Mouse (Mus musculus): Measurements from ENCODE around the gene Morc2a. TPM values are rescaled to one million over a fixed set of nuclear protein-coding genes. Genes with fewer than 3 reads are reported as not detected.

The Morc2a gene
- polyA plus RNA-seq, 1 experiment, result 29.5 TPM

DNA sequence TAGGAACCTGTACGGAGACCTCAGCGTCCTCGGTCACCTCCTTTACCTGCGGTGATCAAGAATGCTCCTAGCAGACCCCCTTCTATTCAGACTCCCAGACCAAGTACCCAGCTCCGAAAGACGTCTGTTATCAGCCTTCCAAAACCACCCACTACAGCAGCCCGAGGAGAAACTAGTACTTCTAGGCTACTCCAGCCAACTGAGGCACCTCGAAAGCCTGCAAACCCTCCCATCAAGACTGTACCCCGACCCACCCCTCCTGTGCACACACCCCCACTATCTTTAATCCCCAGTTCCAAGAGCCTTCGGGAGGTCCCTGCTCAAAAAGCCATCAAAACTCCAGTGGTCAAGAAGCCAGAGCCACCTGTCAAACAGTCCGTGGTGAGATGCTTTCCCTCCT, 34.7 kb downstream of the Morc2a start:
- DNase-seq (ENCODE audit: extremely low spot score in 1 of 2, low spot score in 1 of 2), result no peak

DNA sequence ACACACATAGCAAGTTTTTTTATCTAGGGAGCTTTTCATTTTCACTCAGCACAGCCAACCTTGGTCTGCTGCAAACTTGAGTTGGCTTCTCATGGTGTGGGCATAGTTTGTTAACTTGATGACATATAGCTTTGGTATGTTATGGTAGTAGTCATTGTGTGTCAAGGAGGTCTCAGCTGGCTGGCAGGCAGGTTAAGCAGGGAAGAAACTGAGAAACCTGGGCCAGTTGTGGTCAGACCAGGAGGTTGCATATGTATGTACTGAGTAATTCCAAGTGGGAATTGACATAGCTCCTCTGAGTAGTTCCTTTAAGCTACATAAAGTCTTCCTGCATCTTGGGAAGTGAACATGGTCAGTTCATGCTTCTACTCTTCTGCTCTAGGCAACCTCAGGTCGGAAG, 35.2 kb downstream of the Morc2a start:
- DNase-seq (ENCODE audit: extremely low spot score in 1 of 2, low spot score in 1 of 2), result no peak

DNA sequence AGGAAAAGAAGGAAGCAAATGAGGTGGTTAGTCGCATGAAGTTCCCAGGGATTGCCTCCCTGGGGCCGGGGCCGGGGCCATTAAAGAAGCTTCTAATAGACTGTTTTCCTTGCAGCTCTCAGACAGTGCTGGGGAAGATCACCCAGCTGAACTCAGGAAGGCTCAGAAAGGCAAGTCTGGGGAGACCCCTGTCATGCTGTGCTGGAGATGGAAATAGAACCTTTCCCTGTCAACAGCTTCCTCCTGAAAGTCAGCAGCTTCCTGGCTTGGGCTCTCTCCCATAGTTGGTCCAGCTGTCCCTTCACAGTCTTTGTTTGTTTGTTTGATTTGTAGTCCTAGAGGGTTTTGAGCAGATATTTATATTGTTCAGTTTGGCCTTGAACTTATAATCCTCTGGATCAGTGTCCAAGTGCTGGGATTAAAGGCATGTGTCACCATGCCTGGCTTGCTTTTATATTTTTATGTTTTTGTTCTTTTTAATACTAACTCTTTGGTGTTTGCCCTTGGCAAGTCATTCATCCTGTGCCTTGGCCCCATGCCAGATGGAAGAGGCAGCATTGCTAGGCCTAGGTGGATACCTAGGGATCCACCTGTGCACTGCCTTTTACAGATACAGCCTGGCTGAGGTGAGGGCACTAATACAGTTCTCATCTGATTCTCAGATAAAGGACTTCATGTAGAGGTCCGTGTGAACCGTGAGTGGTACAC, 35.9 kb downstream of the Morc2a start:
- DNase-seq (ENCODE audit: extremely low spot score in 1 of 2, low spot score in 1 of 2), result no peak

DNA sequence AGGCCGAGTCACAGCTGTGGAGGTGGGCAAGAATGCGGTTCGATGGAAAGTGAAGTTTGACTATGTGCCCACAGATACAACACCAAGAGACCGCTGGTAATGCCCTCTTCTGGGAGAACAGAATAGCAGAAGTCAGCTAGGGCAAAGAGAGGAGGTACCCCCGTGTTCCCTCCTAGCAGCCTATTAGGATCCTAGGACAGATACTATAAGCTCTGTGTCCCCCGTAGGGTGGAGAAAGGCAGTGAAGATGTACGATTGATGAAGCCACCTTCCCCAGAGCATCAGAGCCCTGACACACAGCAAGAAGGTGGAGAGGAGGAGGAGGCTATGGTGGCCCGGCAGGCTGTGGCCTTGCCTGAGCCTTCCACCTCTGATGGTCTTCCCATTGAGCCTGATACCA, 36.4 kb downstream of the Morc2a start:
- no peak for DNase-seq (ENCODE audit: extremely low spot score in 1 of 2, low spot score in 1 of 2)

DNA sequence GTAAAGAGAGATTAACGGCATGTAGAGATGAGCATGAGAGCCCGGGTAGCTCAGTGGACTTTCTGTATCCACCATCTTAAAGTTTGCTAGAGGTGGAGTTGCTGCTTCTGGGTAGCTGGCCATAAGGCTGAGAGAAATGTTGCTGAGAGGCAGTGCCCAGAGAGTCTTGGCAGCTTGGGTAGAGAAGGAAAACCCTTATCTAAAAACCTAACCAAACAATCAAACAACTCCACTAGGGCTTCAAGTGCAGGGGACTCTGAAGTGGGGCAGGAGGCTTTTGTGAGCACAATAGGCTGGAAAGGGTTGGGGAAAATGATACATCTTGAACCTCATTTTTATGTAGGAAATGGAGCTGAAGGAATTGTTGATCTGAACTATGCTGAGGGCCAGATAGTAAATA, 37.3 kb downstream of the Morc2a start:
- DNase-seq (ENCODE audit: extremely low spot score in 1 of 2, low spot score in 1 of 2), result no peak

DNA sequence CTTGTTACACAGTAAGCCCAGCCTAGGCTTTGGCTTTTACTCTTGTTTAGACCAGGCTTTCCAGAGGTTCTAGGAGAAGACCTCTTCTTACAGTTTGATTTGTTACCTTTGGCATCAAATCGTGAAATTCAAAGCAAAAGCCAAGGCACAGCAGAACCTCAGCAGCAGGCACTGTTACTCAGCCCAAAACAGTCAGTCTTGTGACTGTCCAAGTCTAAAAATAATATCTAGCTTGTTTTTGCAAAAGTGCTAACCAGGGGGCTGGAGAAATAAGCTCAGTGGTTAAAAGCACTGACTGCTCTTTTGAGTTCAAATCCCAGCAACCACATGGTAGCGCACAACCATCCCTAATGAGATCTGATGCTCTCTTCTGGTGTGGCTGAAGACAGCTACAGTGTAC, 37.9 kb downstream of the Morc2a start:
- peak in 1 of 2 experiments; percentile 33 for DNase-seq (ENCODE audit: extremely low spot score in 1 of 2, low spot score in 1 of 2)

DNA sequence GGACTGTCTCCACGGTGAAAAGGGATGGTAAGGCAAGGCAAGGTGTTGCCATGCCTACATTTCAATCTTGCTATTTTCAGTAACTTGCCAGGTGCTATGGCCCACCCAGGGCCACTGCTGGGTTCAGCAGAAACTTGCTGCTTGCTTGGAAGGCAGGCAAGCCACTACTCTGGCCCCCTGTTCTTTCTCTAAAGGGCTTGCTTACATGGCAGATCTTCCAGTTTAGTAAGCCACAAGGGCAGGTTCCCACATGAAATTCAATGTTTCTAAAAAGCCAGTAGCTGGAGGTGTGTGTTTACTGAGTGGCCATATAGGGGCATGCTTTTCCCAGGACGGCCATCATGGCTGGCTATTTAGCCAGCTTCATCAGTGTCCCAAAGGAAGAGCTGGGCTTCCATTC, 42.8 kb downstream of the Morc2a start:
- no peak for DNase-seq (ENCODE audit: extremely low spot score in 1 of 2, low spot score in 1 of 2)

DNA sequence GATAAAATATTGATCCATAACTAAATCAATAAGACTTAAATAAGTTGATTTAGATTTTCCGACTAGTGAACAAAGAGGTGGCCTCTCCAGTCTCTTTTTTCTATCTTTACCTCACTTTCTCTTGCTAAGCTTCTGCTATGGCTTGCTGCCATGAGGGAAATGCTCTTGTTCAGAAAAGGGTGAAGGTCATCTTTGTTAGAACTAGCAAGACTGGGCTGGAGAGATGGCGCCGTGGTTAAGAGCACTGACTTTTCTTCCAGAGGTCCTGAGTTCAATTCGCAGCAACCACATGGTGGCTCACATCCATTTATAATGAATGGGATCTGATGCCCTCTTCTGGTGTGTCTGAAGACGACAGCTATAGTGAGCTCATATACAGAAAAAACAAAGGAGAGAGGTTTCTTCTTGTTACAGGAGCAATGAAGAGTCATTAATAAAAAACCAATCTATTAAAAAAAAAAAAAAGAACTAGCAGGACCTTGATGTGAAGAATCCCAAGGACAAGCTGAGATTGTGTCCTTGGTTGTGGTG, 47.2 kb downstream of the Morc2a start:
- DNase-seq (ENCODE audit: extremely low spot score in 1 of 2, low spot score in 1 of 2), result no peak

DNA sequence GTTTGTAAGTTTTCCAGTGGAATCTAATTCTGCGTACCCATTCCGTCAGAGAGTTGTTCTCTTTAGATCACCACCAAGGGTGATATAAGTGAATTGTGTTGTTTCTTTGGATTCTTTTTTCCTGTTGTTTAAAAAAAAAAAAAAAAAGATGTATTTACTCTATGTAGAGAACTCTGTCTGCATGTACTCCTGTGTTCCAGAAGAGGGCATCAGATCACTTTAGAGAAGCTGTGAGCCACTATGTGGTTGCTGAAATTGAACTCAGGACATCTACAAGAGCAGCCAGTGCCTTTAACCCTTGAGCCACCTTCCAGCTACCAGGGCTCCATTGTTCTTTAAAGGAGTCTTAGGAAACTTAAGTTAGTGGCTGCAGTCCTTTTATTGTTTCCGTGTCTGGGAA, 48.5 kb downstream of the Morc2a start:
- DNase-seq (ENCODE audit: extremely low spot score in 1 of 2, low spot score in 1 of 2), result no peak

DNA sequence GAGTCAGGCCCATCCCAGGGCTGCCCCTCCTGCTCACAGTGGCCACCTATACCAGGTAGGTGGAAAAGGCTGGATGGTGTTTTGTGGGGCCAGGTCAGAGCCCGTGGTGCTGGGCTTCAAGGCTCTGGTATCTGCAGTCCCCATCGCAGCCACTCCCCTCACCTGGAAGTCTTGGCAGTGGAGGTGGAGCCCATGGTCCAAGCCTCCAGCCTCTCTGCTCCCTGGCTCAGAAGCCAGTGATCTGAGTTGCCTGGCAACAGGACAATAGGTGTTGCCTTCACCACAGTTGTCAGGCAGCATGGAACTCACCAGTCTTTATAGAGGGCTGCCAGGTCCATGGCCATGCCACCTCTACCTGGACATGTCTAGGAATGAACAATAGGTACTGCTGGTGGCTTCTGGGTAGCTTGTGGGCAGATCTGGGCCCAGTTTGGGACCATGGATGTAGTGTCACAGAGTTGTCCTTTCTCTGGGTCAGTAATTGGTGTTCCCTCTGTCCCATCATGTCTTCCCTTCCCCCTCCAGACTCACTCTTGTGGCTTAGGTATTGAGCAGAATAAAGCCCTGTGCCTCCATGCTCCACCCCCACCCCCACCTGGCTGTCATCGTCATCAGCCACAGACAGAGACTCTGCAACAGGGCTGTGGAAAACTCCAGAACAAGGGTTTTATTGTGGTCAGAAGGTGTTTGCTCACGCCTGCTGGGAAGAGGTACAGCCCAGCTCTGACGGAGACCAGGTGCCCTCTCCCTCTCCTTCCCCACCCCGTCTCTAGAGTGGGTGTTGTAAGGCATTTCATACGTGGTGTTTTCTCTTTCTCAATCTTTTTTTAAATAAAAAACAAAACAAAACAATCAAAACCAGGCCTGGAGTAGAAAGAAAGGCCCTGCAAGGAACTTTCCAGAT, 54.4 kb downstream of the Morc2a start:
- no peak for DNase-seq (ENCODE audit: extremely low spot score in 1 of 2, low spot score in 1 of 2)

DNA sequence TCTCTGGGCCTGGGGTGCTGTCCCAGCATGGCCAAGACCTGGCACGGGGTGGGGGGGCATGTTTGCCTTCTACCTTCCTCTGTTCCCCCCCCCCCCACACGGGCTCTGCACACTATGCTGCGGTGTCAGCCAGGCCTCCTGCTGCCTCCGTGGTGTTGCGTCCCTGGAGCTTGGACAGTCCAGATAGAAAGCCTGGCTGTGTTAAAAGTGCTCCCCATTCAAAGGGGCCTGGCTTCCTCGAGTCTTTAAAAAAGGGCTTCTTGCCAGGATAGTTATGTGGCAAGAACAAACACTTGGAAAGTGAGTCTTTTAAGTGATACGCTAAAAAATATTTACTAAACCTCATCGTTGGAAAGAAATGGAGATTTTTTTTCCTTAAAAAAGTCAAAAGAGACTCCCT, 55.4 kb downstream of the Morc2a start:
- DNase-seq (ENCODE audit: extremely low spot score in 1 of 2, low spot score in 1 of 2), result no peak

DNA sequence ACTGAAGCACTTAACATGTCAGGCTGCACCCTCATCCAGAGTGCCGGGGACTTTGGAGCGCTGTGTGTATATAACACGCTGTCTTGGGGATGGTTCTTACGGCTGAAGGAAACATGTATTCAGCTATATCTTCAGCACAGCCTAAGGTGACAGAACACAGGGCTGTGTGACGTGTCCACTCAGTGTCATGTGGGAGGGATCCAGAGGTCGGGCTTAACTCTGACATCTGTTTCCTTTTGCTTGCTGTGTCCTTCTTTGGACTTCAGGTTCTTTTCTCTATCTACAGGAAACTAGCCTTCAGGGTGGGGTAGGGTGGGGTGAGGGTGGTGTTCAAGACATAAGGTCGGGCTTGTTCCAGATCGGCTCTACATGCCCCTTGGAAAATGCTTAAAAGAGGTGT, 58.1 kb downstream of the Morc2a start:
- no peak for DNase-seq (ENCODE audit: extremely low spot score in 1 of 2, low spot score in 1 of 2)

DNA sequence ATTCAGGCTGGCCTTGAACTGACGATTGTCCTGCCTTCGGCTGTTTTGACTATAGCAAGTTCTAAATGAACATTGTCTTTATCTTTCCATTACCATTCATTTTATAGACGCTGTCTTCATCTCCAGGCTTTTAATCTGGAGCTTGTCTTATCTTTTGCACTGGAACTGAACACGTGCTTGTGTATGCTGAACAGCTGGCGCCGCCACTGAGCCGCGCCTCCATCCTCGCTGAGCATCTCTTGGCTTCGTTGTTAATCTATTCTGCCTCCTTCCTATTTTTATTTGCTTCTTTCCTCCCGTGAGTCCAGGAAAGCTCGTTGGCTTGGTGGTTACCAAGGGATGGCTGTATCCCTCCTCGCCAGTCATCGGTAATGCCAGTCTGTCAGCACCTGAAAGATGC, 61.2 kb downstream of the Morc2a start:
- DNase-seq (ENCODE audit: extremely low spot score in 1 of 2, low spot score in 1 of 2), result peak in 1 of 2 experiments; percentile 41

DNA sequence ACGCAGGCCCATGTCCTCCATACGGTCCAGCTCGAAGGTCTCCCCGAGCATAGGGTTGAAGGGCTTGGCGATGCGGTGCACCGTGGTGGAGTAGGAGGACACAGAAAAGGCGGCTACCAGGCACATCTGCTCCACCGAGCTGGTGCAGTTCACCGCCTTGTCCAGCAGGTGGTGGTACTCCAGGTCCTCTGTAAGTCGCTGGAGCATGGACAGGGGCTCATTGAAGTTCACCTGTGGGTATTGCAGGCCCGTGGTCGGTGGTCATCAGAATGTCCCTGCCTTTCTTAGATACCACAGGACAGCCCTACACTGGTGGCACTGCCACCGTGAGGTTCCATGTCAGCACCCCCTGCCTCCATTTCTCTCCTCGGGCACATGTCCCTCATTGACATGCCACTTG, 65.5 kb downstream of the Morc2a start:
- peak; percentile 40 to 83 for DNase-seq (ENCODE audit: extremely low spot score in 1 of 2, low spot score in 1 of 2)

DNA sequence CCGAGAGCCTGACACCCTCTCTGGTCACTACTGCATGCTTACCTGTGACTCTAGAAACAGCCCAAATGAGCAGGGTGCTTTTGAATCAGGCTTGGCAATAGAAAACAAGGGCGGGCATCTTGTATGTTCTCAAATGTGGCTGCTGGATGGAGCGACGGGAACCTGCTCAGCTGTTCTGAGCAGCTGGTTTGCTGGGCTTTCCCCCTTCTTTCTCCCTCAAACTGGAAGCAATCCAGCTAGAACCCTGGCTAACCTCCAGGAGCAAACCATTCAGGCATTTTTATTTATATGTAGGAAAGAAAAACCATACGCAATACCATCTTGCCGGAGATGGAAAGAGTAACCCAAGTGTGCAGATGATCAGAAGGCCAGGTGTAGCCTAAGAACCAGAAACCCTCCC, 67.7 kb downstream of the Morc2a start:
- DNase-seq (ENCODE audit: extremely low spot score in 1 of 2, low spot score in 1 of 2), result peak in 1 of 2 experiments; percentile 51

DNA sequence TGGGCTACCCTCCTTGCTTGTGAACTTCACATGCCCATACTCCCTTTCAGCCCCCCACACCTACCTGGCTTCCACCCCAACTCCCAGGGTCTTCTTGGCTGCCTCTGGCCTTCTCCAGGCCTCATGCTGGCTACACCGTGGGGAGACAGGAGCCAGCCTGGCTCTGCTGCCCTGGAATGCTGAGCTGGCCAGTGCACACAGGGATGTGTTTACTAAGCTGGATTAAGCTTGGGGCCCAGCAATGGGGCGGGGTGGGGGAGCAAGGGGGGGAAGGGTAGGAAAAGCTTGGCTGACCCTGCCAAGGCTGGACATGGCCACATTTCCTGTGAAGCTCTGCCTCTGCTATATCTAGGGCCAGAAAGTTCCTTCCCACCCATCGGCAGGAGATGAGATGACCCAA, 73.0 kb downstream of the Morc2a start:
- no peak for DNase-seq (ENCODE audit: extremely low spot score in 1 of 2, low spot score in 1 of 2)

DNA sequence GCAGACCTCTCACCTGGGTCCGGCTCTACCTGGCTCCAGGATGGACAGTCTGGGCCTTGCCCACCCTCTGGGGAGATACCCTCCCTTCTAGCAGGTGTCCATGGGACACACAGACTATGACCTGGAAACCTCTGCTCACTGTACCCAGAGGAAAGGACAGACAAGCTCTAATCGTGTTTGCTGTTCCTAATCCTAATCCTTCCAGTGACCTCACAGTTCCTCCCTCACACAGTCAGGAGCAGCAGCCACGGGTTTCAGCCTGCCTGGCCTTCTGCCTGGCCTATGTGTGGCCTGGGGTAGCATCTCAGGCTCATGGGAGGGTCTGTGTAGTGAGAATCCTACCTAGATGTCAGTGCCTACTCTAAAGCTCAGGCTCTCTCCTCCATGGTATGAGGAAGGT, 73.9 kb downstream of the Morc2a start:
- no peak for DNase-seq (ENCODE audit: extremely low spot score in 1 of 2, low spot score in 1 of 2)

DNA sequence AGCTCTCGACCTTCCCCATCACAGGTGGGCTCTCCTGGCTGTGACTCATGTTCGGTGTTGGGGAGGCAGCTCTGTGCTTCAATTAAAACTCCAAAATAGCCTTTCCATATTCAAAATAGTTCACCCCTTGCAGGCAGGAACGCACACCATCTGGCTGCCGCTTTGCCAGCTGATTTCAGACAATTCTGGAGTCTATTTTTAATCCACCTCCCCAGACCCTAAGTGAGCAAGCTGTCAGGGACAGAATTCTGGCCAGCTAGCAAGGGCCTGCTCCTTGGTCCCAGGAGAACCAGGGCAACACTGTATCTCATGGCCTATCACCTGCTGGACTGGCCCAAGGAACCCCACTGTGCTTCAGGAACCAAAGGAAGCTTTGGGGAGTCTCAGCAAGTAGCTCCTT, 74.9 kb downstream of the Morc2a start:
- DNase-seq (ENCODE audit: extremely low spot score in 1 of 2, low spot score in 1 of 2), result peak; percentile 60 to 69

DNA sequence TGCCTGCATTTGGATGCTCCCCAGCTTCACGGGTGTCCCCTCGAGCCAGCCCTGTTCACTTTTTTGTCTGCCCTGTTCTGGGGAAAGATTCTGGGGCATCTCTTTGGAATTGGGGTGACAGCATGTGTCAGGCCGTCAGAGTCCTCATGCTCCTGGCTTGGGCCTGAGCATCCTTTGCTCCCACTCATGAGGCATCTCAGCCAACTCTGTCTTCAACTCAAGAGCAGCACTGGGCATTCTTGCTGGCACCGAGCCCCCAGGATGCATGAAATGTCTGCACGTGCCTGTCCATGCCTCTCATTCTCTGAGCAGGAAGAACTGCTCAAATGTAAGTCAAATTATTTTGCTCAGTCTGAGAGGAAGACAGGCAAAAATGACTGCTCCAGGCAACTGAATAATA, 75.7 kb downstream of the Morc2a start:
- no peak for DNase-seq (ENCODE audit: extremely low spot score in 1 of 2, low spot score in 1 of 2)

DNA sequence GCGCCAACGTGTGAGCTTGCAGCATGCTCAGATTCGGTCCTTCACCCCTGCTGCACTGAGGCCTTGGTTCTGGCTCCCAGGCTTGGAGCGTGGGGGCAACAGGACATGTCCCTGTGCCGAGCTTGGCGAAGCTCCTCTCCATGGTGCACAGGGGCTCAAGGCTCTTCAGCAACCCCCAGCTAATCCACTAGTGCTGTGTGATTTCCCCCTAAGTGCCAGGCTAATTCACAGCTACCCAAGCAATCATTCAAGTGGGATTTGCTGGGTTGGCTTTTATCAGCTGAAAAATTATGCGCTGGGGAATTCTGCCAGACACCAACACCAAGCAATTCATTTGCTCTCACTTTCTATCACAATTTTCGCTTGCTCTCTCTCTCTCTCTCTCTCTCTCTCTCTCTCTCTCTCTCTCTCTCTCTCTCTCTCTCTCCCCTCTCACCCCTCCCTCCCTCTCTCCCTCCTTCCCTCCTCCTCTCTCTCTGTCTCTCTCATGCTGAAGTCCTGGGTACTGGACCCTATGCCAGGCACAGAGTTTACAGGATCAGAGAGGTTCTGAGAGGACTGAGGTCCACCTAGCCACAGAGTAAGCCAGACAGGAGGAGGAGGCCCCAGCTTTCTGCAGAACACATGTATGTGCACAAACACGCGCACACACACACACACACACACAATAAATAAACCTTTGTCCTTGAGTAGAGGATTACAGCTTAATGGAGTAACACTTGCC, 76.5 kb downstream of the Morc2a start:
- peak in 1 of 2 experiments; percentile 36 for DNase-seq (ENCODE audit: extremely low spot score in 1 of 2, low spot score in 1 of 2)

Measured in frontal cortex, adult 2 months (tissue).